Mouse (Mus musculus) thymus, postnatal 4 days (tissue): ENCODE results near the gene Kcnk5.

Source experiments
- DNase-seq: peaks from one replicate; pipeline ENCODE4 v3.0.0; 2021

The Kcnk5 gene

DNA sequence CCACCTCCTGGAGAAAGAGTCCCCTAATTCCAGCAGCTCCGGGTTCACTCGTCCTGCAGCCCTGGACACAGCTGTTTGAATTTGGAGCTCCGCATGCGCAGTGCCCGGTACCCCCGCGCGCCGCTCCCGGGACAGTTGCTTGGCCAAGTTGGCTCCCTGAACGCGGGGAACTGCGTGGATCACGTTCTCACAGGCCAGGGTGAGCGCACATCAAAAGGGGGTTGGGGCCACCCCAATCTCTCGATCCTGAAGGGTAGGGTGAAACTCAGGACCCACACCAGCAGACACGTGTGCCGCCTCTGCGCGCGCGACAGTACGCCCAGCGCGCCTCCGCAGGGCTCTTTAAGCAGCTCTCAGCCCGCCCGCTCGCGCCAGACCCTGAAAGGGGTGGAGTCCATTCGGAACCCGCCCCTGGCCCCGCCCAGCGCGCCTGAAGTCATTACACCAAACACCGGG is at the start of gene Kcnk5:
Gene Kcnk5, minus strand, starts transcription at position 344 of the 456 bp plus-strand sequence.
- DNase-seq: peak; percentile 97

DNA sequence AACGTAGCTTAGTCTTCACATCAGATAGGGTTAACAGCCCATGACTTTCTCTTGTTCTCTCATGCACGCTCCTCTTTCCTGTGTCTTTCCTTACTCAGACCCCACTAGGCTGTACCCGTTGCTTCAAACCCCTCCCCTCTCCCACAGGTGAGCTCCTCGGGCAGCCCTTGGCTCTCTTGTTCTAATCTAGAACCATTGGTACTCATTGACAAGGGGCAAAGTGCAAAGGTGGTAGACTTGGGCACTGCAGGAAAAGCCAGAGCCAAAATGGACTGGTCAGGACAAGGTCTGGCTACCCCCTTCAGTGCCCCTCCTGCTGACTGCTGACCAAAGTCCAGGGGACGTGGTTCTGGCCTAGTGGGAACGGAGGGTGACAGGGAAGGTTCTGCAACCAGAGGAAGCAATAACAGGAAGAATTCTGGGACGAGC is 48.5 kb upstream of the Kcnk5 start:
- no peak for DNase-seq

DNA sequence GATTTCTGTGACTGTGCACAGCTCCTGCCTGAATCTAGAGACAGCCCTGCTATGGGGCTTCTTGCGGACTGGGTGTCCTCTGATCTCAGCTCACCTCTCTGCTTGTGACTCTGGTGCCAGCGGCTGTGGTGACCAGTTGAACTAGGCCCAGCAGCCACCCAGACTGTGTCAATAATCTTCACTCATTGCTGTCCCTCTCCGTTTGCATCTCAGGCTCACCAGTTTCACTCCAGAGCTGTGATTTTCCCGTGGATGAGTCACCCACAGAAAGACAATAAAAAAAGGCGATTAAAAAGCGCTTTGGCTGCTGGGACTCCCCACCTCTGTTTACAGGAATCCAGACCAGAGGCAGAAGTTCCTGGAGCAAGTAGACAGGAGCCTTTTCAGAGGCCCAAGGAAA is 47.8 kb upstream of the Kcnk5 start:
- no peak for DNase-seq

DNA sequence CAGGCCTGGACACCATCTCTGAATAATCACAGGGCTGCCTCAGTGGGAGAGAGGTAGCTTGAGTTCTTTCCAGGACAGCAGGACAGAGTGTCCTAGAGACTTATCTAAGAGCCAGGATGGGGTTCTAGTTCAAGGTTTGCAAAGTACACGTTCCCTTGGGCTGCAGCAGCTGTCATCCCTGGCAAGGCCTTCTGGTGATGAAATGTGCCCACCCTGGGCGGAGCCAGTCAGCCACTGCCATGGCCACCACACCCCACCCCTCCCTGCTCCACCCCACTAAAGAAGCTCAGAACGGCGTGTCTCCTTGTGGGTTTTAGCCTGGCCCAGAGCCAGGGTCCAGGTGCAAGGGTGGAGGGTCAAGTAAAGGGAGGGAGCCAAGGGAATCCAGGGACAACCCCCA is 46.7 kb upstream of the Kcnk5 start:
- no peak for DNase-seq

DNA sequence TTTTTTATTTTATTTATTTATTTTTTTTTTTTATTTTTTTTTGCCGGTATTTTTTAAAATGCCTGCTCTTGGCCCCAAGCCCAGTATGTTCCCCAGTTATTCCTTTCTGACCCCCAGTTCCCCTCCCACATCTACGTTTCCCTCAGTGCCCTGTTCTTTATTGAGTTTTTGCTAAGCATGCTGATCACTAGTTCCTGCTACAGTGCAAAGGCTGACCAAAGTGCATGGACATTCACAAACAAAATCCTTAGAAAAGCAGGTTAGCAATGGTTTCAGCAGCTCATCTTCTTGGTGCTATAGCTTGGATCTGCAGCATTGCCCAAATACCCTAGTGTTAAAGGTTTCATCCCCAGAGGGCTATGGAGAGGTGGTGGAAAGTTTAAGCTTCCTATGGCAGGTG is 45.4 kb upstream of the Kcnk5 start:
- no peak for DNase-seq

DNA sequence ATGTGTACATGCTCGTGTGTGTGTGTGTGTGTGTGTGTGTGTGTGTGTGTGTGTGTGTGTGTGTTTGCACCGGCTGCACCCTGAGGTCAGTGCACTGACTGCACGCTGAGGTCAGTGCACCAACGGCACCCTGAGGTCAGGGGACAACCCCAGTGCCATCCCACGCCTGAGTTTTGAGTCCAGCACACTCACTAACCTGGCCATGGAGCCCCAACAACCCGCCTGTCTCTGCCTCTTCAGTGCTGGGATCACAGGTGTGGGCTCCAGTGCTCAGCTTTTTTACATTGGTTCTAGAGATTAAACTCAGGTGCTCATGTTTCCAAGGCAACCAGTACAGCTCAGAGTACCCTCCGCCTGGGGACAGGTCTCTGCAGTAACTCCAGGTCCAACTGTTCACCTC is 44.9 kb upstream of the Kcnk5 start:
- no peak for DNase-seq

DNA sequence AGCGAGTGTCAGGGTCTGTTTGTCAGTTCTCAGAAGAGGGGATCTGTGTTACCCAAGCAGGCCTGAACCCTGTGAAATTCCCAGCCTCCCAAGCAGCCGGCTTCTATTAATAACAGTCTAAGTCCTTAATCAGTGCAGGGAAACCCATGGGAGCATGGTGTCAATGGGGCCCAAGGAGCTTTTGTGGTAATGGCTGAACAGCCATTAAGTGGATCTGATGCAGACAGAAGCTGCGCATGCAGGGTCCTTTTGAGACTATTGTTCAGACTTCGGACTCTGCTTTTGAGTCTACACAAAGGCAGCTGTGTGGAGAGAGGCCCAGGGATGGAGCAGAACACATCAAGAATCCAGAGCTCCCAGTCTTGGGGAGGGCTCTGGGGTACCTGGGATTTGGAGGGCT is 43.9 kb upstream of the Kcnk5 start:
- DNase-seq: no peak

DNA sequence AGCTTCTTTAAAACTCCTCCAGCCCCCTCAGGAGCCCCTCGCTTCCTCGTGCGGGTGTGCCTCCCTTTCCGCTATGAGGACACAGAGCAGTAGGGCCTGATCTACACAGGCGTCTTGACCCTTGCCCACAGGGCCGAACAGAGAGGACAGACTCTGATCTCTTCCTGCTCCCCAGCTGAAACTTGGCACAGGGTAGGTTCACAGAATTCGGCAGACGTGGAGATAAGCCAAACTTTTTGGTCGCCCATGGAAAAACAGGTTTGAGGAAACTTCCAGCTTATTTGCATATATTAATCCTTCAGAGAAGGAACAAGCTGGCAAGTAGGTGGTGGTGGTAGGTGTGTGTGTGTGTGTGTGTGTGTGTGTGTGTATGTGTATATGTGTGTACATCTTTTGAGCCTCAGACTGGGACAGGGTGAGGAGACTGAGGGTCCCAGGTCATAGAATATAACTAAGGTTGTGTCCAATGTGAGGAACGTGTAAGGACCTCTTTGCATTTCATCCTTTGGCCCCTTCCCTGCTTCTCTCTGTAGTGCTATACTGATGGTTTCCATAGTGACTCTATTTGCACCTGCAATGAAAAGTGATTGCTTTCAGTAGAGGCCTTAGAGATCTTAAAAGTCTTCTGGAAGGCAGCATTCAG is 43.1 kb upstream of the Kcnk5 start:
- no peak for DNase-seq

DNA sequence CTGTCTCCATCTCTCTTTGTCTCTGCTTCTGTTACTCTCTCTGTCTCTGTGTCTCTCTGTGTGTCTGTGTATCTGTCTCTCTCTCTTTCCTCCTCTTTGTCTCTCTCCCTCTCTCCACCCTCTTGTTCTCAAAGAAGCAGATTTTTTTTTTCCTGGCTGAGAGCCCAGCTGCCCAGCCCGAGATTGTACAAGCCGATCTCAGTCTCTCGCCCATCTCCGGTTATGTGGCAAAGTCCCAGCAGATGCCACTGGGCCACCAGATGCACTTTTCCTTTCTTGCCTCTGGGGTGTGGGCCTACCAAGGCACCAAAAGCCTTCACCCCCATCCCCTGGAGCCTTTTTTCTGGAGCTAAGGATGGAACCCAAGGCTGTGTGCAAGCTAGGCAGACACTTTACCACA is 42.6 kb upstream of the Kcnk5 start:
- DNase-seq: no peak

DNA sequence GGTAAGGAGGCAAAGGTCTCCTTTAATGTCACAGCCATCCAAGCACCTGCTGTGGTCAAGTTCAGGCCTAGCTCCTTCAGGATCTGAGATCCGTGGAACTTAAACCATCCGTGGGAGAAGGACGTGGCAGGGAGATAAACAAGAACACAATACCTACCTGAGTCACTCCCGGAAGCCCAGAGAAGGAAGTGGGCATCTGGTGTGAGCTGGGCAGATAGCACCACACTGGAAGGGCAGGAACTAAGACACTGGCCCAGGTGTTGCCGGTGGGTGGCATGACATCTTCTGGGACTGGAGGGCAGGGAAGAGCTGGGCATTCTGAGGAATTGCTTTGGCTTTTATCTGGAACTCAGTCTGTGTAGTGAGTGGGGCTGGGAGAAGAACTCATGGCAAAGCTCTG is 41.6 kb upstream of the Kcnk5 start:
- DNase-seq: no peak

DNA sequence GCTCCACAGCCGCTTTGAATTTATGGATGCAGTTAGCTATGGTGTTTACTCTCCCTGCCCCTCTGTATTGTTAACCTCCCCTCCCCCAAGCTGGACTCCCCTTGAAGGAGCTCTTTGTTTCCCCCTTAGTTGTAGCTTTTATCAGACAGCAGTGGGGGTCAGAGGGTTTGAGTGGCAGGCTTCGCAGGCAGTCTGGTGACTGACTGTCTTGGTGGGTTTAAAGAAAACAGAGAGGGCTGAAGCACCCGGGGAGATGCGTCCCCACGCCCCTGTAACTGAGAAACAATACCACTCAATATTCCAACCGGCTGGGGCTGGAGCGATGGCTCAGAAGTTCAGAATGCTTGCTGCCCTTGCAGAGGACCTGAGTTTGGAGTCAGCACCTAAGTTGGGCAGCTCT is 39.5 kb upstream of the Kcnk5 start:
- no peak for DNase-seq

DNA sequence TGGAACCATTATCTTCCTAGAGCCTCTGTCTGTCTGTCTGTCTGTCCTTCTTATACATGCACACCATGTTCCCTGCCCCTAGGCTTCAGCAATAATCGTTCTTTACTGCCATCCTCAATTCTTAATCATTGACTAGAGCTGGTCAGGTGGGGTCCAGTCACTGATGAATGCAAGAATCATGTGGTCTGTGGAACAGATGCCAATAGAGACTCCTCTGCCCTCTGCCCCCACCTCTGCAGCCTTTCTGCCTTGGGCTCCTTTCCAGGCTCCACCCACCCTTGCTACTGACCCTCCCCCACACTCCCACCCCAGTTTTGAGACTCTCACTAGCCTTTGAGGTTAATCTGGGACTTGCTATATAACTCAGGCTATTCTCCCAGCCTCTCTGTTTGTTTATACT is 38.2 kb upstream of the Kcnk5 start:
- no peak for DNase-seq

DNA sequence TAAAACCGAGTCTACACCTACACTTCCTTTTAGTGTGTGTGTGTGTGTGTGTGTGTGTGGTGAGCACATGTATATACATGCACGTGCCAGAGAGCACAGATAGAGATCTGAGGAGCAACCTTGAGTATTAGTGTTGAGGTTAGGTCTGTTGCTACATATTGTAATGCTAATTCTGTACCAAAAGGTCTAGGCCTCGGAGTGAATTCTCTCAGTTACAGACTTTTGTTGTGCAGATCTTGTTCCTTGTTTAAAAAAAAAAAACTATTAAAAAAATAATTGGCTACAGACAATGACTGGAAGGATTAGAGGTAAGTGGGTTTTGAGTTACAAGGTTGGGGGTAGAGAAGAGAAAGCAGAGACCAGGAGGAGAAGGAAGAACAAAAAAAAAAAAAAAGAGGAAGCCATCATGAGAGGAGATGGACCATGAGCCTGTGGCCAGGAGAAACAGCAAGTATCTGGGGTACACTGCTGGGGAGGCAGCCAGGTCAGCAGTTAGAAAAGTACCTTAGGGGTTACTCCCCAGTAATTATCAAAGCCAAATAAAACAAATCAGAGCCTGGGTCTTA is 35.8 kb upstream of the Kcnk5 start:
- no peak for DNase-seq

DNA sequence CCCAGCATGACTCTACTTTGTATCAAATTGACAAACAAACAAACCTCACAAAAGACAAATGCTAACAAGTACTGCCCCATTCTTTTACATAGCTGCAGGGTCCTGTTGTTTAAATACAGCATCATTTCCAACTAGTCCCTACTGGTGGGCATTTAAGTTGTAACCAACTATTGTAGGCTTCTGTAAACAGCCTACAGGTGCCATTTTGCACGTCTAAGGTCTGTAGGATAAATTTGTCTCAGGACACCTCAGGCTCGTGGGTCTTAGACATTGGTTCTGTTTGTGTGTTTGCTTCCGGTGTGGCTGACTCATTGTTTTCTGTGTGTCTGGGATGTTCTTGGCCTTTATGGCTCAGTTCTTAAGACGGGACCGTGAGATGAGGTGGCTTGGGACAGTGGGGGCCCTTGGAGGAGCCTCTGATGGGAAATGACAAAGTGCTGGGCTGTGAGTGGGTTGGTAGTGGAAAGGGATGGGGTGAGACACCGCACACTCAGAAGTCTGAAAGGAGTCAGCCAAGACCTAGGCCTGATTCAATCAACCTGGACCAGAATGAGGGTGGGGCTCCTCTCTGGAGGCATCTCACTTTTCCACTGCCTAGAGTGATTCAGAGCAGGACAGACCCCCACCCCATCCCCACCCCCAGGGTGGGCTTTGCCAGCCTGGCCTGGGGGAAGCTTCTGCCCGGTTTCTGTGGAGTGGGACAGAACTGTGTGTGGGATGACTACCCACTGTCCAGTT is 35.1 kb upstream of the Kcnk5 start:
- DNase-seq: no peak

DNA sequence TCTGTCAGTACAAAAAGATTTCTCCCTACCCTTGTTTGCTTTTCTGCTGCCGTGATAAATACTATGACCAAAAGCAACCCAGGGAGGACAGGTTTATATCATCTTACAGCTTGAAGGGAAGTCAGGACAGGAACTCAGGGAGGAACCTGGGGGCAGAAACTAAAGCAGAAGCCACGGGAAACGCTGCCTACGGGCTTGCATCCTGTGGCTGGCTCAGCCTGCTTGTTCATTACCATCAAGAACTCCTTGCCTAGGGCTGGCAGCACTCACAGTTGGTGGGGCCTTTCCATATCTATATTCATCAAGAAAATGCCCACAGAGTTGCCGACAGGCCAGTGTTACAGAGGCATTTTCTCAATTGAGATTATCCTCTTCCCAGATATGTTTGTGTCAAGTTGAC is 34.2 kb upstream of the Kcnk5 start:
- peak; percentile 28 for DNase-seq

DNA sequence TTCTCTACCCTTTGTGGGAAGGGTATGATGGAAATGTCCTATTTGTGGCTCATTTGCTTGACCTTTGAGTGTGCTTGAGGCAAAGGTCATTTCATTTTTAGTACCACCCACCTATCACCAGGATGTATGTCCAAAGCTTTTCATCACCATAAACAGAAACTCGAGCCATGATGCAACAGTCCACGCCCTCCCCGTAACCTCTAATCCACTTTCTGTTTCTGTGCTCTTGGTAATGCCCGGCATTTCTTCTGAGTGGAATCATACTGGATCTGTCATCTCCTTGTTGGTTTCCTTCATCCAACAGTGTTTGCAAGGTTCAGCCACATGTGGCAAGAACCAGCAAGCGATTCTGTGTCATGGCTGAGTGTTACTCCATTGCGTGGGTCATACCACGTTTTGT is 32.5 kb upstream of the Kcnk5 start:
- DNase-seq: no peak

DNA sequence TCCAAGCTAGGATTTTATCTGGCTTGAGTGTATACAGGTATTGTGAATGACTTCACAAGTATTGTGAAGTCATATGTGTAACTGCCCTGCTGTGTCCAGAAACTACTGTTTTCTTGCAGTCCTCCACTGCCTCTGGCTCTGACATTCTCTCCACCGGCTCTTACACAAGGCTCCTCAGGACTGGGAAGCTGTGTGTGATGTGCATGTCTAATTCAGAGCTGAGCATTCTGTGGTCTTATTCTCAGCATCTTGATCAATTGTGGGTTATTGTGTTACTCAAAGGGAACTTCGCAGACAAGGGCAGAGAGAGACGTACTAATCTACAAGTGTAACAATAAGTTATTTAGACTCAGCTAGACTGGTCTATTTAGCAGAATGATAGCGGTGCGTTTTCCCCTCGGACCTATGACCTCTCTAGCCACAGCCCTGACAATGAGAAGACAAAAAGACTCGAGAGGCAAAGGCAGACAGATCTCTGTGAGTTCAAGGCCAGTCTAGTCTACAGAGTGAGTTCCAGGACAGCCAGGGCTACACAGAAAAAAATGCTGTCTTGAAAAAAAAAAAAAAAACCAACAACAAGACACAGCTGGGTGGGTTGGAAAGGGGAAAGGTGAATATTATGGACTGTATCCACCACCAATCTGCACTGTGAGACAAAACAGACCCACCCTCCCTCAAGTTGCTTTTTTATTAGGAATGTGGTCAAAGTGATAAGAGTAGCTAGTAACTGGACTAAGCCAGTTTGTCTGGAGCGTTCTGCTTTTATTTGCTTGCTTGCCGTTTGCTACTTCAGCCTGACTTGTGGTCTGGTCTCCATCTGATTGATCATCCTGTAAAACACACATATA is 30.4 kb upstream of the Kcnk5 start:
- DNase-seq: no peak

DNA sequence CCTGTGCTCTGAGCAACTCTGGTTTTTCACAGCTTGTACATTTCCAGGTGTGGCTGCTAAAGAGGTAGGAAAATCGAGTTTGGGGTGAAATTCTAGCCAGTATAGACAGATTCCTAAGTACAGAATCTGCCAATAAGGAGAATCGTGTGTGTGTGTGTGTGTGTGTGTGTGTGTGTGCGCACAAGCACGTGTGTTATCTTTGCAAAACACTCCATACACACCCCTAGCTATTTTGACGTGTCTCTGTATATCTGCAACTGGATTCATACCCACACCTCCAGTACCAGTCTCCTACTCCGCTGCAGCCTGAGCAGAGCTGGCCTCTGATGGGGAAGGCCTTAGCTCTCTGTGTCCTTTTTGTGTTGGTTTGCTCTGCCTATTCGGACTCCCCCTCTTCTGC is 28.3 kb upstream of the Kcnk5 start:
- no peak for DNase-seq

DNA sequence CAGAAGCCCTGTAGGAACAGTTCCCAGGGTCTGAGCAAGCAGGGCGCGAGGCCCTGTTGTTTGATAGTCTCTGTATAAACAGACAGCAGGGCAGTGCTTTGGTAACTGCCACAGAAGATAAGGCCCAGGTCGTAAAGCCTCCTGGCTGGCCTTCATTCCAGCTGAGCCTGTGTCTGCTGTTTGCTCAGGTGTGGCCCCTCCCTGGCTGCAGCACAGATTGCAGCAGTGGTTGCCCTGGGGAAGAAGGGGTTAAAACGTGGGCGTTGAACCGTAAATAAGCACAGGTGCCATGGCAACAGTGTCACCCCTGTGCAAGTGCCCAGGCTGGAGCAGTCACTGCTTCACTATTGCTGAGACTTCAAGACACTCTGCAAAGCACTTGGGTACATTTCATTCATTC is 26.8 kb upstream of the Kcnk5 start:
- no peak for DNase-seq

DNA sequence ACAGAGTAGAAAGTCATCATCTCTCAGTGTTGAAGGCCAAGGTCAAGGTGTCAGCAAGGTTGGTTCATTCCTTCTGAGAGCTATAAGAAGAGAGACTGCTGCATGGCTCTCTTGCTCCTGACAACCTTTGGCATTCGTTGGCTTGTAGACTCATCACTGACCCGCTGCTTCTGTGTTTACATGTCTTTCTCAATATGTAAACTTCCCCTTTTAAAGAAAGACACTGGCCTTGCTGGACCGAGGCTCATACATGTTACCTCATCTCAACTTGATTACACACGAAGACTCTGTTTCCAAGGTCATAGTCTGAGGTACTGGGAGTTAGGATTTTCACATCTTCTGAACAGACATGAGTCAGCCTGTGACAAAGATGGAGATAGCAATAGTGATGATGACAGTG is 24.1 kb upstream of the Kcnk5 start:
- DNase-seq: no peak

DNA sequence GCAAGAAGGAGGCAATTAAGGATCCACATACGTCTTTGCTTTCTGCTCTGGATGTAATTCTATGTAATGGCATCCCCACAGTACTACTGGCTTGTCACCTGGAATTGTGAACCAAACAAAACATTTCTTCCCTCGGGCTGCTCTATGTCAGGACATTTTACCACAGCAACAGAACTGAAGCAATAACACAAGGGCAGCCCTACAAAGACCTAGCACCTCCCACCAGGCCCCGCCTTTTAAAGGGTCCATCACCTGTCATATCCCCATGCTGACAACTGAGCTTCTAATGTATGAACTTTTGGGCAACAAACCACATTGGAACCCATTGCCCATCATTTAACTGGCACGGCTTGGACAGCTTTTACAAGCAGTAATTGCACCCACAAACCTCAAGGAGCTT is 21.7 kb upstream of the Kcnk5 start:
- peak; percentile 36 for DNase-seq

DNA sequence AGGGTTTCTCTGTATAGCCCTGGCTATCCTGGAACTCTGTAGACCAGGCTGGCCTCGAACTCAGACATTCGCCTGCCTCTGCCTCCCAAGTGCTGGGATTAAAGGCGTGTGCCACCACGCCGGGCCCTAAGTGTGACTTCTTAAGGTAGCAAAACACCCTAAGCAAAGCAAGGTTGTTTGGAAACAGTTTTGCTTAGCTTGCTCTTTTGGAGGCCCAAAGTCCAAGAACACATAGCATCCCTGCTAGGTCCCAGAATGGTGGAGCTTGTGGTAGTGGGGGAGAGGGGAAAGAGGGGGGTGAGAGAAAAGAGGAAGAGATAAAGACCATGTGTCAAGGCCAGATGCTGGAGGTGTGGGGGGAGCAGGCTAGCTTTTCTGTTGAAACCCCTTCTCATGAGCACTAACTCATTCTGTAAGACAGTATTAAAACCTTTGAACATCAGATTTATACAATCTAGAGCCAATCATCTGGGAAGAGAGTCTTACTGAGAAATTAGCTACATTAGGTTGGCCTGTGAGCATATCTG is 21.1 kb upstream of the Kcnk5 start:
- DNase-seq: no peak

DNA sequence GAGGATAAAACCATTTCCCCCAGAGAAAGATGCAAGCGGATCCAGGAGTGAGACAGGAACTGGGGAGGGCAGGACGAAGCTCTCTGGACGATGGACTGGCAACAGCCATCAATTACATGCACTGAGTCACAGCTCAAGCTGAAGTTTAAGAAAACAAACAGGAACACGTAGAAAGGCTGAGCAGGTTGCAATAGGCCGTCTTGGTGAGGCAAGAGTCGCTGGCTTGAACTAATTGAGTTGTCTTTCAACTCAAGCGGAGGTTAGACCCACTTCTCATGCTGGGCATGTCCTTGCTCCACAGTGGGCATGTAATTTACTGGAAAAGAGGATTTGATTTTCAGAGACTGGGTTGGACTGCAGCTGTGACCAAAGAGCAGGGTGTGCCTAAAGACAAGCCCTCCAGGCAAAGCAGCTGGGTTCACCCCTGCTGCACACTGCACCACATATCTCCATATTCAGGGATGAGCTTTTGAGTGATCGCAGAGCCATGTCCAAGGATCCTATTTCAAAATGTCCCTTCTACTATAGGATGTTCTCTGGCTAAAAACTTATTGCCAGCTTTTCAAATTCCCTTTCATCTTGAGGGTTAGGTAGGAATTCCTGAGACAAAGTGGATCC is 19.6 kb upstream of the Kcnk5 start:
- DNase-seq: no peak
